Comparison of ENCODE assay signal across 7 mouse cellular contexts in genomic region chr17:80008847-80009246, GRCm38 (mm10). TPM values are rescaled to one million over a fixed set of nuclear protein-coding genes. Genes with fewer than 3 reads are reported as not detected.
DNase-seq lines count a peak whose midpoint lies in the region; ATAC-seq and TF ChIP-seq lines count a peak whose summit lies in the region.

No protein-coding gene starts in this region.

- no peak overlapping the region for H3K4me2 ChIP-seq in liver, embryonic 11.5 days

- TF ChIP-seq CTCF in liver, adult 2 months (IDR thresholded peaks at IDR 0.05; ENCODE audit: low read depth, low read length), result no peak

- no peak for TF ChIP-seq POLR2A in liver, adult 2 months (IDR thresholded peaks at IDR 0.05; ENCODE audit: extremely low read depth, insufficient read depth, low read length)

- H3K4me1 ChIP-seq in liver, adult 2 months (ENCODE audit: control insufficient read depth, insufficient read depth, low read length), result peaks cover 13% of the 10 kb centered on the region
- 0 out of 2 replicates have a peak, but pooled peaks cover 2% of the 10 kb centered on the region for H3K4me1 ChIP-seq in liver, embryonic 11.5 days (replicated peaks; ENCODE audit: control insufficient read depth, insufficient read depth, low read length)

- no peak overlapping the region for H3K9ac ChIP-seq in liver, adult 2 months (ENCODE audit: low read depth, low read length)
- no peak overlapping the region for H3K9ac ChIP-seq in liver, embryonic 11.5 days (ENCODE audit: low read depth, low read length)

- H3K27me3 ChIP-seq in liver, adult 2 months (ENCODE audit: control insufficient read depth, insufficient read depth, low read length), result no peaks in the 10 kb centered on the region
- no peaks in the 10 kb centered on the region for H3K27me3 ChIP-seq in liver, embryonic 11.5 days (replicated peaks; ENCODE audit: control insufficient read depth, insufficient read depth, low read length)

- ATAC-seq in liver, embryonic 11.5 days (replicated peaks; ENCODE audit: low FRiP score), result no peak
- peak; percentile 54 for ATAC-seq in granulocyte monocyte progenitor cell, adult 5-6 weeks (replicated peaks; ENCODE audit: poor library complexity, severe bottlenecking)
- ATAC-seq in megakaryocyte progenitor cell, adult 5-6 weeks (replicated peaks; ENCODE audit: poor library complexity), result peak; percentile 44; the same call in 1 of the 2 replicates

- H3K4me3 ChIP-seq in liver, adult 2 months (ENCODE audit: insufficient read depth, low read depth, low read length), result no peak overlapping the region
- no peak overlapping the region for H3K4me3 ChIP-seq in liver, embryonic 11.5 days (ENCODE audit: low read depth, low read length)

- H3K36me3 ChIP-seq in liver, adult 2 months (ENCODE audit: control insufficient read depth, insufficient read depth, low read length), result no peaks in the 10 kb centered on the region
- no peaks in the 10 kb centered on the region for H3K36me3 ChIP-seq in liver, embryonic 11.5 days (ENCODE audit: control insufficient read depth, insufficient read depth, low read length)

- H3K9me3 ChIP-seq in liver, embryonic 11.5 days (ENCODE audit: control insufficient read depth, low read length), result no peaks in the 10 kb centered on the region

- H3K79me2 ChIP-seq in liver, adult 2 months (ENCODE audit: control insufficient read depth, insufficient read depth, low read length), result no peaks in the 10 kb centered on the region

- peak overlapping the region; percentile 38; the same call in 1 of the 2 replicates for H3K27ac ChIP-seq in liver, adult 2 months (replicated peaks; ENCODE audit: insufficient read depth, low read depth, low read length)
- H3K27ac ChIP-seq in liver, embryonic 11.5 days (ENCODE audit: low read depth, low read length), result no peak overlapping the region

- WGBS in liver, adult 2 months, result 23% methylated on average over 5 of the region's 5 CpGs
- WGBS in liver, embryonic 11.5 days, result 43% methylated on average over 5 of the region's 5 CpGs

- DNase-seq in liver, adult 2 months (ENCODE audit: extremely low read depth, low read depth, low spot score), result peak; percentile 42
- no peak for DNase-seq in liver, embryonic 11.5 days (ENCODE audit: low spot score)
- peak; percentile 32 to 62 for DNase-seq in cerebellum, postnatal 25 days
- peak; percentile 87 for DNase-seq in kidney, postnatal 10 days
- peak; percentile 33 for DNase-seq in yolk sac, embryonic 10.5 days (ENCODE audit: low spot score)

RNA-seq across cellular contexts. Expression of gene Hnrnpll, which starts 53.3 kb away (rescaled TPM):
- total RNA-seq in liver, adult 2 months (2014; rRNA removed), result 26.1 and 27.2 TPM in 2 replicates
- 7.7 and 7.9 TPM in 2 replicates for polyA plus RNA-seq in liver, adult 2 months (2012; rRNA removed)
- 57.2 and 65.9 TPM in 2 replicates for polyA plus RNA-seq in liver, embryonic 11.5 days (2014; fragmentation: Nextera tagmentation; extraction: Ambion mirVana)
- 66.9 and 88.2 TPM in 2 replicates for total RNA-seq in granulocyte monocyte progenitor cell, adult 5-6 weeks (2014; fragmentation: Nextera tagmentation)
- 61.4 and 71.8 TPM in 2 replicates for total RNA-seq in granulocyte monocyte progenitor cell, adult 5-6 weeks (2017)
- 106 and 109 TPM in 2 replicates for total RNA-seq in megakaryocyte progenitor cell, adult 5-6 weeks (2015)
- 55.6 and 61.3 TPM in 2 replicates for total RNA-seq in megakaryocyte progenitor cell, adult 5-6 weeks (2017)
